Mouse (Mus musculus): Measurements from ENCODE around the gene Slc2a1. TPM values are rescaled to one million over a fixed set of nuclear protein-coding genes. Genes with fewer than 3 reads are reported as not detected.

Gene Slc2a1
- polyA plus RNA-seq, 1 experiment from 2014 or later = 74.1 TPM

GRCm38 (mm10) chr4:119146816-119147215 is 38.3 kb downstream of the Slc2a1 start:
- H3K9me3 ChIP-seq (ENCODE audit: control insufficient read depth, low read length) = no peaks in the 10 kb centered on the region
- 90% methylated on average over 7 of the region's 7 CpGs for WGBS
- H3K9ac ChIP-seq (ENCODE audit: low read depth, low read length) = no peak overlapping the region
- no peak overlapping the region for H3K4me3 ChIP-seq (ENCODE audit: low read length)
- H3K4me2 ChIP-seq (replicated peaks; ENCODE audit: low read depth, low read length) = no peak overlapping the region
- no peaks in the 10 kb centered on the region for H3K27me3 ChIP-seq (ENCODE audit: control insufficient read depth, insufficient read depth, low read length)
- no peak for ATAC-seq (ENCODE audit: low FRiP score, low TSS enrichment)
- no peaks in the 10 kb centered on the region for H3K36me3 ChIP-seq (ENCODE audit: control insufficient read depth, insufficient read depth, low read length)
- no peaks in the 10 kb centered on the region for H3K4me1 ChIP-seq (ENCODE audit: control insufficient read depth, insufficient read depth, low read length)
- H3K27ac ChIP-seq (ENCODE audit: low read depth, low read length) = no peak overlapping the region

- no peaks in the 10 kb centered on the region for H3K9me3 ChIP-seq (ENCODE audit: control insufficient read depth, low read length)
- no peak overlapping the region for H3K27ac ChIP-seq (ENCODE audit: low read depth, low read length)
- H3K4me2 ChIP-seq (replicated peaks; ENCODE audit: low read depth, low read length) = no peak overlapping the region
- 82% methylated on average over 5 of the region's 5 CpGs for WGBS
- H3K4me1 ChIP-seq (ENCODE audit: control insufficient read depth, insufficient read depth, low read length) = no peaks in the 10 kb centered on the region
- no peaks in the 10 kb centered on the region for H3K36me3 ChIP-seq (ENCODE audit: control insufficient read depth, insufficient read depth, low read length)
- no peak overlapping the region for H3K9ac ChIP-seq (ENCODE audit: low read depth, low read length)
- no peaks in the 10 kb centered on the region for H3K27me3 ChIP-seq (ENCODE audit: control insufficient read depth, insufficient read depth, low read length)
- no peak overlapping the region for H3K4me3 ChIP-seq (ENCODE audit: low read length)
- no peak for ATAC-seq (ENCODE audit: low FRiP score, low TSS enrichment)
These were observed 38.8 kb downstream of the Slc2a1 start for GRCm38 (mm10) chr4:119147347-119147746.

GRCm38 (mm10) chr4:119148741-119149140 is 40.2 kb downstream of the Slc2a1 start:
- H3K27me3 ChIP-seq (ENCODE audit: control insufficient read depth, insufficient read depth, low read length) = no peaks in the 10 kb centered on the region
- no peak for ATAC-seq (ENCODE audit: low FRiP score, low TSS enrichment)
- no peaks in the 10 kb centered on the region for H3K9me3 ChIP-seq (ENCODE audit: control insufficient read depth, low read length)
- no peaks in the 10 kb centered on the region for H3K4me1 ChIP-seq (ENCODE audit: control insufficient read depth, insufficient read depth, low read length)
- no peak overlapping the region for H3K9ac ChIP-seq (ENCODE audit: low read depth, low read length)
- no peak overlapping the region for H3K27ac ChIP-seq (ENCODE audit: low read depth, low read length)
- 67% methylated on average over 11 of the region's 11 CpGs for WGBS
- no peak overlapping the region for H3K4me2 ChIP-seq (replicated peaks; ENCODE audit: low read depth, low read length)
- no peak overlapping the region for H3K4me3 ChIP-seq (ENCODE audit: low read length)
- H3K36me3 ChIP-seq (ENCODE audit: control insufficient read depth, insufficient read depth, low read length) = no peaks in the 10 kb centered on the region

GRCm38 (mm10) chr4:119157186-119157585 is 48.7 kb downstream of the Slc2a1 start:
- WGBS = 28% methylated on average over 2 of the region's 2 CpGs
- H3K9ac ChIP-seq (ENCODE audit: low read depth, low read length) = no peak overlapping the region
- no peak overlapping the region for H3K27ac ChIP-seq (ENCODE audit: low read depth, low read length)
- no peak overlapping the region for H3K4me2 ChIP-seq (replicated peaks; ENCODE audit: low read depth, low read length)
- H3K9me3 ChIP-seq (ENCODE audit: control insufficient read depth, low read length) = no peaks in the 10 kb centered on the region
- no peaks in the 10 kb centered on the region for H3K36me3 ChIP-seq (ENCODE audit: control insufficient read depth, insufficient read depth, low read length)
- no peaks in the 10 kb centered on the region for H3K27me3 ChIP-seq (ENCODE audit: control insufficient read depth, insufficient read depth, low read length)
- H3K4me1 ChIP-seq (ENCODE audit: control insufficient read depth, insufficient read depth, low read length) = no peaks in the 10 kb centered on the region
- no peak for ATAC-seq (ENCODE audit: low FRiP score, low TSS enrichment)
- H3K4me3 ChIP-seq (ENCODE audit: low read length) = no peak overlapping the region

- no peaks in the 10 kb centered on the region for H3K4me1 ChIP-seq (ENCODE audit: control insufficient read depth, insufficient read depth, low read length)
- H3K9ac ChIP-seq (ENCODE audit: low read depth, low read length) = no peak overlapping the region
- H3K27ac ChIP-seq (ENCODE audit: low read depth, low read length) = no peak overlapping the region
- no peak for ATAC-seq (ENCODE audit: low FRiP score, low TSS enrichment)
- WGBS = 83% methylated on average over 5 of the region's 5 CpGs
- H3K36me3 ChIP-seq (ENCODE audit: control insufficient read depth, insufficient read depth, low read length) = no peaks in the 10 kb centered on the region
- H3K9me3 ChIP-seq (ENCODE audit: control insufficient read depth, low read length) = no peaks in the 10 kb centered on the region
- H3K4me3 ChIP-seq (ENCODE audit: low read length) = no peak overlapping the region
- no peaks in the 10 kb centered on the region for H3K27me3 ChIP-seq (ENCODE audit: control insufficient read depth, insufficient read depth, low read length)
- H3K4me2 ChIP-seq (replicated peaks; ENCODE audit: low read depth, low read length) = no peak overlapping the region
These were observed 49.4 kb downstream of the Slc2a1 start for GRCm38 (mm10) chr4:119157891-119158290.

- no peak for ATAC-seq (ENCODE audit: low FRiP score, low TSS enrichment)
- Histone ChIP-seq H3K4me3 (ENCODE audit: low read length) (no peak overlapping the region), H3K27ac (ENCODE audit: low read depth, low read length) (no peak overlapping the region), H3K27me3 (ENCODE audit: control insufficient read depth, insufficient read depth, low read length) (no peaks in the 10 kb centered on the region), H3K36me3 (ENCODE audit: control insufficient read depth, insufficient read depth, low read length) (no peaks in the 10 kb centered on the region), H3K9ac (ENCODE audit: low read depth, low read length) (no peak overlapping the region), H3K4me2 (replicated peaks; ENCODE audit: low read depth, low read length) (no peak overlapping the region), H3K9me3 (ENCODE audit: control insufficient read depth, low read length) (no peaks in the 10 kb centered on the region), H3K4me1 (ENCODE audit: control insufficient read depth, insufficient read depth, low read length) (no peaks in the 10 kb centered on the region)
- 75% methylated on average over 3 of the region's 3 CpGs for WGBS
These were observed 52.8 kb downstream of the Slc2a1 start for GRCm38 (mm10) chr4:119161358-119161757.

- no peak overlapping the region for H3K27ac ChIP-seq (ENCODE audit: low read depth, low read length)
- H3K4me3 ChIP-seq (ENCODE audit: low read length) = no peak overlapping the region
- no peak overlapping the region for H3K9ac ChIP-seq (ENCODE audit: low read depth, low read length)
- no peaks in the 10 kb centered on the region for H3K9me3 ChIP-seq (ENCODE audit: control insufficient read depth, low read length)
- H3K36me3 ChIP-seq (ENCODE audit: control insufficient read depth, insufficient read depth, low read length) = no peaks in the 10 kb centered on the region
- H3K4me2 ChIP-seq (replicated peaks; ENCODE audit: low read depth, low read length) = no peak overlapping the region
- WGBS = 73% methylated on average over 4 of the region's 4 CpGs
- no peaks in the 10 kb centered on the region for H3K27me3 ChIP-seq (ENCODE audit: control insufficient read depth, insufficient read depth, low read length)
- no peak for ATAC-seq (ENCODE audit: low FRiP score, low TSS enrichment)
- H3K4me1 ChIP-seq (ENCODE audit: control insufficient read depth, insufficient read depth, low read length) = no peaks in the 10 kb centered on the region
These were observed 54.5 kb downstream of the Slc2a1 start for GRCm38 (mm10) chr4:119162990-119163389.

- Histone ChIP-seq H3K9ac (ENCODE audit: low read depth, low read length) (no peak overlapping the region), H3K36me3 (ENCODE audit: control insufficient read depth, insufficient read depth, low read length) (peaks cover 24% of the 10 kb centered on the region), H3K9me3 (ENCODE audit: control insufficient read depth, low read length) (no peaks in the 10 kb centered on the region), H3K4me3 (ENCODE audit: low read length) (no peak overlapping the region), H3K4me1 (ENCODE audit: control insufficient read depth, insufficient read depth, low read length) (no peaks in the 10 kb centered on the region), H3K4me2 (replicated peaks; ENCODE audit: low read depth, low read length) (no peak overlapping the region), H3K27me3 (ENCODE audit: control insufficient read depth, insufficient read depth, low read length) (no peaks in the 10 kb centered on the region), H3K27ac (ENCODE audit: low read depth, low read length) (no peak overlapping the region)
- ATAC-seq (ENCODE audit: low FRiP score, low TSS enrichment) = no peak
- WGBS = 65% methylated on average over 7 of the region's 7 CpGs
These were observed 57.4 kb downstream of the Slc2a1 start for GRCm38 (mm10) chr4:119165916-119166315.

- Histone ChIP-seq H3K4me3 (ENCODE audit: low read length) (no peak overlapping the region), H3K27ac (ENCODE audit: low read depth, low read length) (no peak overlapping the region), H3K27me3 (ENCODE audit: control insufficient read depth, insufficient read depth, low read length) (no peaks in the 10 kb centered on the region), H3K9me3 (ENCODE audit: control insufficient read depth, low read length) (no peaks in the 10 kb centered on the region), H3K4me2 (replicated peaks; ENCODE audit: low read depth, low read length) (no peak overlapping the region), H3K9ac (ENCODE audit: low read depth, low read length) (no peak overlapping the region), H3K4me1 (ENCODE audit: control insufficient read depth, insufficient read depth, low read length) (no peaks in the 10 kb centered on the region), H3K36me3 (ENCODE audit: control insufficient read depth, insufficient read depth, low read length) (peaks cover 24% of the 10 kb centered on the region)
- no peak for ATAC-seq (ENCODE audit: low FRiP score, low TSS enrichment)
- 81% methylated on average over 4 of the region's 4 CpGs for WGBS
These were observed 58.6 kb downstream of the Slc2a1 start for GRCm38 (mm10) chr4:119167068-119167467.

GRCm38 (mm10) chr4:119167663-119168062 is 59.2 kb downstream of the Slc2a1 start:
- Histone ChIP-seq H3K4me1 (ENCODE audit: control insufficient read depth, insufficient read depth, low read length) (no peaks in the 10 kb centered on the region), H3K9ac (ENCODE audit: low read depth, low read length) (no peak overlapping the region), H3K4me2 (replicated peaks; ENCODE audit: low read depth, low read length) (no peak overlapping the region), H3K4me3 (ENCODE audit: low read length) (no peak overlapping the region), H3K27me3 (ENCODE audit: control insufficient read depth, insufficient read depth, low read length) (no peaks in the 10 kb centered on the region), H3K27ac (ENCODE audit: low read depth, low read length) (no peak overlapping the region), H3K9me3 (ENCODE audit: control insufficient read depth, low read length) (no peaks in the 10 kb centered on the region), H3K36me3 (ENCODE audit: control insufficient read depth, insufficient read depth, low read length) (peaks cover 24% of the 10 kb centered on the region)
- WGBS = 6% methylated on average over 4 of the region's 4 CpGs
- no peak for ATAC-seq (ENCODE audit: low FRiP score, low TSS enrichment)

Measured in kidney, embryonic 14.5 days (tissue).